Mouse (Mus musculus) naive thymus-derived CD4-positive, alpha-beta T cell, adult 2 months (primary cell): ENCODE measurements around the gene Cdca7.
A peak's percentile ranks its signal among the peaks of the same experiment; 100 is the strongest.

Experiments used
- DNase-seq: peaks from one replicate; pipeline ENCODE4 v3.0.0-alpha.2; 2011; ENCODE audit warnings: low read depth

The Cdca7 gene

GRCm38 (mm10) chr2:72491650-72492049 lies 15.7 kb downstream of the Cdca7 start:
- no peak for DNase-seq

DNA sequence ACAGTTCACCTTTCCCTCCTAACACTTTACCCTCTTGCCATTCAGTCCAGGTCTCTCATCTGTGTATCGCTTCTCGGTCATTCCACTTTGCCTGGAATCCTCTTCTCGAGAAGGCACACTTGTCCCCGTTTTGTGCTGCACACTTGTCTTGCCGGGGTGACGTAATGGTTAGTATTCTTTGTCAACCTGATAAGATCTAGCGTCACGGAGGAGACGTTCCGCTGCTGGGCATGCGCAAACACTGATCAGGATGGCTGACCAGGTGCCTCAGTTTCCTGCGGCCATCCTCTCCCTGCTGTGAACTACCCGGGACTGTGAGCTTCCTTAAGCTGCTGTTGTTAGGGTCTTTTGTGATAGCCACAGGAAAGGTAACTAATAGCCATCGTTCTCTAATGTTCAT lies 17.1 kb downstream of the Cdca7 start:
- DNase-seq = peak; percentile 46

GRCm38 (mm10) chr2:72499074-72499721 lies 23.2 kb downstream of the Cdca7 start:
- DNase-seq = no peak

- no peak for DNase-seq
Measured at GRCm38 (mm10) chr2:72499782-72500411, 23.9 kb downstream of the Cdca7 start.

GRCm38 (mm10) chr2:72502041-72502813 lies 26.3 kb downstream of the Cdca7 start:
- no peak for DNase-seq

DNA sequence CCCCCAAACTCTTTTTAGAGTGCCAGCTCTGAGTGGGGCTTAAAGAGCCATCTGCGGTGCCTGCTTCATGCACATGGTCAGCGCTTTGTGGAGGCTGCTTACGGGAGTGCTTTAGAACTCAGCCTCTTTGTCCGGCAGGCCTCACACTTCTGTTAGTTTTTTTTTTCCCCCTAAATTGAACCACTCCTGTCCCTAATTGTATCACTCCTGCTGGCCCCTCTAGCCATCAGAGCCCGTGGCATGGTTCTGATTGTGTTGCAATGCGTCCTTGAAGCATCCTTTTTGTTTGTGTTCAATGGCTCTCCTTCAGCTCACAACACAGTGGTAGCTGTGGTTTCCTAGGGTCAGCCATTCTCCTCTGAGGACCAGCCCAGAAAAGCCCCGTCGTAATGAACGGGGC lies 27.7 kb downstream of the Cdca7 start:
- no peak for DNase-seq

DNA sequence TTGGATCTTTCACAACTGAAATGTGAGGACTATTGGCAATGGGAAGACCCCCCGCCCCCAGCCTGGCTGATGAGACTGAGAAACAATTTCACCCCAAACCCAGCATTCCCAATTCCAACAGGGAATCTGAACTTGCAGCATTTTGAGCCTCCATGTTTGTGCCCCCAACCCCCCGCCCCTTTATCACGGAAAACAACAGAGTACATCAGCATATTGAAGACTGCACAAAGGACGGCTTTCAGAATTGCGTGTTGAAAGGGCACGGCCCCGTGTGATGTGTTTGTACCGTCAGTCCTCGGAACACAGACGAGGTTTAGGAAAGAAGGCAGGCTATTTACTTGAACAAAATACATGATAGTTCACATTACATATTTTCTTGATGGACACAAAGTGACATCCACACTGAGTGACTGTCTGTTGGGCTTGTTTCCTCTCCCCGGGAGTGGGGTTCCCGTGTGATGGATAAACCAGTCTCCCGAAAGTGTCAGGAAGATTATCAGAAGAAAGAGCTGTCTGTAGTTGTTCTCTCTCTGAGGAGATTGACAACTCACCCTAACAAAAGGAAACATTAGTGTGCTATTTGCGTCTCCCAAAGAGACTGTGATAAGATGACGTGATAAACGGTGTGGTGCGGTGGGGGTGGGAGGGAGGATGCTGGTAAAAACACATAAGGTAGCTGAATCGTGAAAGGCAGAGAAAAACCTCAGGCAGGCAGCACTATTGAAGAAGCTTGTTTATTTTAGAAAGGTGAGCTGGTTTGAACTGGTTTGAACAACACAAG lies 32.1 kb downstream of the Cdca7 start:
- DNase-seq = peak; percentile 15

DNA sequence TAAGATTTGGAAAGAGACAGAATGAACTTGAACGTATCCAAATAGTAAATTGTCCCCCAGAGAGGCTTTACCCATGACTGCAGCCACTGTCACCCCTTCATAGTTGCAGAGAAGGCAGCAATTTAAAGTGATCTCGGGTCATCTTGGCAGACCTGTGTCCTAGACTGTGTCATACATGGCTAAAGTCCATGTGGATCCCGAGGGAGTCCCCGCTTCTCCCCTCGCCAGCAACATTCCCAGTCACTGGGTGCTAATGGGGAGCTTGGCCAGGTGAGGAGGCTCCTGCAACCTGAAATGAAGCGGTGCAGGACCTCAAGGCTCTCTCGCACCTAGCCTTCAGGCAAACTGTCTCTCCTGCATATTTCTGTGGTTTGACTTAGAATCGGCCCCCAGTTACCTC lies 32.9 kb downstream of the Cdca7 start:
- no peak for DNase-seq

GRCm38 (mm10) chr2:72515526-72515925 lies 39.6 kb downstream of the Cdca7 start:
- no peak for DNase-seq

- DNase-seq = peak; percentile 25
Measured at GRCm38 (mm10) chr2:72515971-72516719, 40.2 kb downstream of the Cdca7 start.

DNA sequence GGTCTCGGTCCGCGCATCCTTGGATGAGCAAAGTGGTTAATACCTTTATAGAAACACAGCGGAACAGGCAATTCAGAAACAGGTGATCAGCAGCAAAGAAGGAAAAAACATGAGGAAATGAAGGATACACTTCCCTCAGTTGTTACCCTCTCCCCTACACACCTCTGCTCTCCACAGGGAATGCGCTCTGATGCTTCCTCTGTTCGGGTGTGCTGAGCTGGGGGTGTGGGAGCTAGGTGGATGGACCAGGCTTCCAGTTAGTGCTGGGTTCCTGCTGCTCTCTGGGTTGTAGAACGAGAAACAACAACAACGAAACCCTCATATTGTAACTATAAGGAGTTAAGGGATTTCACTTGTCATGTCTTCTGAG lies 40.7 kb downstream of the Cdca7 start:
- DNase-seq = no peak

GRCm38 (mm10) chr2:72524022-72524421 lies 48.1 kb downstream of the Cdca7 start:
- no peak for DNase-seq

- no peak for DNase-seq
Measured at GRCm38 (mm10) chr2:72525556-72525955, 49.6 kb downstream of the Cdca7 start.

- DNase-seq = no peak
Measured at GRCm38 (mm10) chr2:72529026-72529357, 53.0 kb downstream of the Cdca7 start.

DNA sequence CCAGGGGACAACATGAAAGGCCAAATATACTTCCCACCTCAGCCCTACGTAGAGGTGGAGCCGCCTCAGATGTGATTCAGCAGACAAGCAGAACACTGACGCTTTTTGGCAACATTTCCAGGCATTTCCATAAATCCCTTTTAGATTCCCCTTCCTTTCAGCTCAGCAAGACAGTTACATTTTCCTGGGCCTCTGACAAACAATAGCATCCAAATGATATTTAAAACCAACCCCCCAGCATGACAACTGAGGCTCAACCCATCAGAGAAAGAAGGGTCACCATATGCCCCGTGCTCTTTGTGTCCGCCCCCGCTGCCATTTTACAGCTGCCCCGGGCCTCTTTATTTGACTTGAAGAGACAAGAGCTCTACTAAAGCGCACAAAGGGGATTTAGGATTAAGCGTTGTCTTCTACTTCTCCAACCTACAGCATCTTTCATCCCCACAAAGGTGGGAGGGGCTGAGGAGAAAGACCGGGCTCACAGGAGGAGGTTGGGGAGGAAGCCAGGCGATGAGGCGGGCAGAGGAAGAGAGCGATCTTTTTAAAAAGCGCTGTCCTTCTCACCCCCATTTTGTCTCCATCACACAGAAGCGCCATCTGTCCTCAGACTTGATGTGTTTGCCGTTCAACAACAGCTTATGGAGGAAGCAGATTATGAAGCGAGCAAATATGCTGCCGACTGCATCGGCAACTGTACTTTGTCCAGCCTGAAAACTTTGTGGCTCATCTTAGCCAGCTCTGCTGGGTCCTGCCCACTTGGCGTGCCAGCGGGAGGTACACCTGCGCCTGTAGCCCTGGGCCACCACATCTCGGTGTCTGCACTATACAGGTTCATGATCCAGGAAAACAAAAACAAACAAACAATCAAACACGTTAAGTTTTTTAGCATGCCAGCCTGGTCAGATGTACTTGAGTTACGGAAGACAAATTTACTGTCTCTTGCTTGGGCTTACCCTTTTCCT lies 53.7 kb downstream of the Cdca7 start:
- DNase-seq = no peak

GRCm38 (mm10) chr2:72535889-72536288 lies 59.9 kb downstream of the Cdca7 start:
- no peak for DNase-seq
